Mouse (Mus musculus) small intestine, adult 2 months (tissue): Measurements from ENCODE around the gene Snrnp27. TPM values are rescaled to one million over a fixed set of nuclear protein-coding genes. Genes with fewer than 3 reads are reported as not detected.
A peak's percentile ranks its signal among the peaks of the same experiment; 100 is the strongest.

Experiments
- H3K27ac ChIP-seq: fragments of 200-500 bp; 2 replicates; pipeline ENCODE4 v1.5.1; 2012; ENCODE audit warnings: low read depth, low read length, control low read depth, inconsistent platforms; ENCODE audit not compliant: insufficient read depth
- H3K27me3 ChIP-seq: fragments of 200-500 bp; 2 replicates; pipeline ENCODE4 v1.6.1; 2012; ENCODE audit warnings: mild to moderate bottlenecking, moderate library complexity, low read length, inconsistent platforms; ENCODE audit not compliant: control insufficient read depth, insufficient read depth
- H3K36me3 ChIP-seq: fragments of 200-500 bp; 2 replicates; pipeline ENCODE4 v1.6.1; 2012; ENCODE audit warnings: mild to moderate bottlenecking, low read length, control low read depth, inconsistent platforms; ENCODE audit not compliant: control insufficient read depth, insufficient read depth
- H3K4me1 ChIP-seq: fragments of 200-500 bp; 2 replicates; pipeline ENCODE4 v1.6.1; 2012; ENCODE audit warnings: low read length, inconsistent platforms, mixed read lengths; ENCODE audit not compliant: control insufficient read depth, insufficient read depth, insufficient read length
- H3K4me3 ChIP-seq: fragments of 200-500 bp; 2 replicates; pipeline ENCODE4 v1.5.1; 2012; ENCODE audit warnings: low read depth, mild to moderate bottlenecking, control low read depth, inconsistent platforms, low read length, moderate library complexity
- CTCF ChIP-seq: fragments of 200-500 bp; IDR thresholded peaks from 2 replicates; pipeline ENCODE4 v1.5.1; 2012; ENCODE audit warnings: low read depth, mild to moderate bottlenecking, control low read depth, inconsistent platforms, low read length, moderate library complexity, mixed read lengths; ENCODE audit not compliant: insufficient replicate concordance, insufficient read length; ENCODE audit errors: extremely low read depth
- POLR2A ChIP-seq: fragments of 200-500 bp; IDR thresholded peaks from 2 replicates; pipeline ENCODE4 v1.6.1; 2012; ENCODE audit warnings: low read depth, mild to moderate bottlenecking, control low read depth, inconsistent platforms, low read length, moderate library complexity
- WGBS: fragments of 180-500 bp; shearing (Covaris S2); methylation state at CpG from one replicate; pipeline ENCODE4 v1.1.7; 2018; 5-methylcytosine and 5-hydroxymethylcytosine counted together
- polyA plus RNA-seq: library from polyadenylated mRNA; depleted of rRNA; stranded (reverse); fragments of >200 nt; gene quantifications from 2 replicates; pipeline ENCODE4 v1.2.3, GENCODE M21; 2012

The Snrnp27 gene
- polyA plus RNA-seq, 1 experiment = 3.9 TPM

DNA sequence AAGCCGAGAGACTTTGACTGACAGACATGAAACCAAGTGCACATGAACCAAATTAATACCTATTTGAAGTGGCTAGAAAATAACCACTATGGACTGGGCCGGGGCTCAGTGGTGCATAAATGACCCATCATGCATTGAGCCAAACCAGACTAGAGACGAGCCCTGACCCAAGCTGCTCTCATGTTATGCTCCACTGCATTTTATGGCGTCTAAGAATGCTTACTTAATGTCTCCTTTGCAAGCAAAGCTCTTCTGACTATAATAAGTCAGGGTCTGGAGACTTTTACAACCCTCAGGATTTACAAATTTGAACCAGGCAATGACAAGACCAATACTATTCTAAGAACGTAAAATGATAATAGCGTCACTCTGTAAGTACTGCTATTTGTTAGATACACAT is 6.0 kb downstream of the Snrnp27 start:
- Histone ChIP-seq H3K4me3 (no peak overlapping the region), H3K27me3 (no peaks in the 10 kb centered on the region), H3K4me1 (no peaks in the 10 kb centered on the region; the same call in 1 of the 2 replicates), H3K36me3 (peaks cover 52% of the 10 kb centered on the region), H3K27ac (no peak overlapping the region)
- 79% methylated on average over 6 of the region's 6 CpGs for WGBS
- TF ChIP-seq POLR2A = no peak
- no peak for TF ChIP-seq CTCF

DNA sequence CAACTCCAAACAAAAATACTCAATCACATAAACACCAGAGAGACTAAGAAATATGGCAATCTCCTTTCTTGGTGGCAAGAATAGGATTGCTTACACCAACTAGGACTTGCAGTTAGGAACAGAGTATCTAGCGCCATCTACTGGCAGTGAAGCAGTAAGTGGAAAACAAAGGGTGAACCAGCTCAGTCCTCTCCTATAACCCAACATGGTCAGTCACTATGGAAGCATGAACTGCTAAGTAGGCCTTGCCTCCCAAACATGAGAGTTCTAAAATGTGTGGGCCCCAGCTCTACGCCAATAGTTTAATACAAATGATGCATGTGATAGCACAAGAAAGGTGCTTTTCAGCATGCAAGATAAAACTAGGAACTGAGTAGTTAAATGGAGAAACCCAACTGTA is 13.4 kb downstream of the Snrnp27 start:
- Histone ChIP-seq H3K36me3 (peaks cover 41% of the 10 kb centered on the region), H3K27me3 (no peaks in the 10 kb centered on the region), H3K27ac (no peak overlapping the region), H3K4me3 (no peak overlapping the region), H3K4me1 (no peaks in the 10 kb centered on the region)
- TF ChIP-seq POLR2A (no peak), CTCF (no peak)
- 11% methylated on average over 2 of the region's 2 CpGs for WGBS

GRCm38 (mm10) chr6:86669240-86669727 is 15.0 kb downstream of the Snrnp27 start:
- peak overlapping the region; percentile 61 for H3K27ac ChIP-seq
- peak overlapping the region; percentile 64 for H3K4me3 ChIP-seq
- H3K36me3 ChIP-seq = peaks cover 48% of the 10 kb centered on the region
- H3K4me1 ChIP-seq = peaks cover 7% of the 10 kb centered on the region; the same call in 1 of the 2 replicates
- H3K27me3 ChIP-seq = no peaks in the 10 kb centered on the region
- under 1% methylated on average over 37 of the region's 37 CpGs for WGBS
- peak; percentile 76 for TF ChIP-seq POLR2A
- no peak for TF ChIP-seq CTCF

DNA sequence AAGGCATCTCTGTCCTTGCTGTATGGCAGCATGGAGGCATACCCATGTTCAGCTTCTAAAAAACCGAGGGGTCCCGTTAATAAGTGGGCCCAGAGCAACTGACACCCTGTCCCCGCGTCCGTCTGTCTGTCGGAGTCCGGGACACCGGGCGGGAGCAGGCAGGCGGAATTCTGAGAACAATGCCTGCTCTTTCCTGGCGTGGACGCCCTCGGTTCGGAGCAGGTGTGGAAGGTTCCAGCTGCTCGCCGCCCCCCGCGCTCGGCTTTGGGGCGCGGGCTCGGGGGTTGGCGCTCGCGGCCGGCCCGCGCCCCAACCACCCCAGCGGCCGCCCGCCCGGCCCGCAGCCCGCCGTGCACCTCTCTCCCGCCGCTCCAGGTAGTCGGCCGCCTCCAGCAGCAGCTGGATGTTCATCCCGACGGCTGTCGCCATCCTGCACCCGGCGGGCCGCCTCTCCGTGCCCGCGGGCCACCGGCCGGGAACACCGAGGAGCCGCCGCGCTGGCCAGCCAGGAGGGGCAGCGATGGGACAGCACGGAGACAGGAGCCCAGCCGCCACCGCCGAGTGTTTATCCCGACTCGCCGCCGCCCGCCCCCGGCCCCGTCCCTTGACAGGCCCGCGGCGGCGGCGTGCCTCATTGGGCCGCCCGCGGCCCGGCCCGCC is 15.6 kb downstream of the Snrnp27 start, which contains the start of gene Mxd1:
Gene Mxd1, minus strand, starts transcription at position 582 of the 660 bp plus-strand sequence.
- WGBS = under 1% methylated on average over 76 of the region's 76 CpGs
- H3K27me3 ChIP-seq = no peaks in the 10 kb centered on the region

GRCm38 (mm10) chr6:86667061-86667460 is 17.3 kb downstream of the Snrnp27 start:
- H3K27me3 ChIP-seq = no peaks in the 10 kb centered on the region
- peaks cover 58% of the 10 kb centered on the region for H3K36me3 ChIP-seq
- H3K4me1 ChIP-seq = peaks cover 9% of the 10 kb centered on the region; the same call in 1 of the 2 replicates
- peak overlapping the region; percentile 84 for H3K27ac ChIP-seq
- 87% methylated on average over 10 of the region's 10 CpGs for WGBS
- peak overlapping the region; percentile 59 for H3K4me3 ChIP-seq
- TF ChIP-seq POLR2A (no peak), CTCF (no peak)

More for the DNA sequence above, 15.6 kb downstream of the Snrnp27 start, which contains the start of gene Mxd1:
- Histone ChIP-seq H3K4me1 (peaks cover 7% of the 10 kb centered on the region; the same call in 1 of the 2 replicates), H3K4me3 (peak within 1 kb of the TSS; percentile 77), H3K36me3 (peaks cover 50% of the 10 kb centered on the region), H3K27ac (peak within 1 kb of the TSS; percentile 84)
- peak; percentile 97 for TF ChIP-seq POLR2A
- TF ChIP-seq CTCF = no peak

- TF ChIP-seq POLR2A (no peak), CTCF (no peak)
- WGBS = 33% methylated on average over 17 of the region's 17 CpGs
- Histone ChIP-seq H3K36me3 (peaks cover 69% of the 10 kb centered on the region), H3K27me3 (no peaks in the 10 kb centered on the region), H3K27ac (peak overlapping the region; percentile 77), H3K4me3 (peak overlapping the region; percentile 53), H3K4me1 (peaks cover 10% of the 10 kb centered on the region; the same call in 1 of the 2 replicates)
Measured at GRCm38 (mm10) chr6:86665560-86666307, 18.6 kb downstream of the Snrnp27 start.

- Histone ChIP-seq H3K4me3 (peak overlapping the region; percentile 29), H3K27me3 (no peaks in the 10 kb centered on the region), H3K27ac (peak overlapping the region; percentile 77; the same call in 1 of the 2 replicates), H3K36me3 (peaks cover 75% of the 10 kb centered on the region), H3K4me1 (peaks cover 12% of the 10 kb centered on the region; the same call in 1 of the 2 replicates)
- 40% methylated on average over 5 of the region's 5 CpGs for WGBS
- no peak for TF ChIP-seq CTCF
- no peak for TF ChIP-seq POLR2A
Measured at GRCm38 (mm10) chr6:86665076-86665475, 19.2 kb downstream of the Snrnp27 start.
